Mouse (Mus musculus): ENCODE measurements at regions not wholly inside any gene's neighbourhood (a gene's known extent, or its start where the extent isn't known, plus 50 kb on each side); places are given as distances from the start of the nearest gene placed in this dataset.

DNA sequence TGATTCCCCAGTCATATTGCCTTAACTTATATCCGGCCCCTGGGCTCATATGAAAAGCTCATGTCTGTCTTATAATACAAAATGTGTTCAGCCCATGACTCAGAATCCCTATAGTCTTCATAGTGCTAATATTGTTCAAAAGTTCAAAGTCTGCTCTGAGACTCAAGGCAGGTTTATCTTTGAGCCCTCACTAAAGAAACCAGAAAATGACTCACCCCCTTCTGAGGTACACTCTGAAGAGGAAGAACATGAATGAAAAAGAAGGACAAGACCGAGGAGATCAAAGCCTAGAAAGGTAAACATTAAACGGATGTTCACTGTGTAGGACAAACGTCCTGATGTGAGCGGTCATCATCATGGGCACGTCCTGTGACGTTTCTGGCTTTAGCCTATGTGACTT lies 145.1 kb upstream of the Id4 start:
- DNase-seq = no peak

DNA sequence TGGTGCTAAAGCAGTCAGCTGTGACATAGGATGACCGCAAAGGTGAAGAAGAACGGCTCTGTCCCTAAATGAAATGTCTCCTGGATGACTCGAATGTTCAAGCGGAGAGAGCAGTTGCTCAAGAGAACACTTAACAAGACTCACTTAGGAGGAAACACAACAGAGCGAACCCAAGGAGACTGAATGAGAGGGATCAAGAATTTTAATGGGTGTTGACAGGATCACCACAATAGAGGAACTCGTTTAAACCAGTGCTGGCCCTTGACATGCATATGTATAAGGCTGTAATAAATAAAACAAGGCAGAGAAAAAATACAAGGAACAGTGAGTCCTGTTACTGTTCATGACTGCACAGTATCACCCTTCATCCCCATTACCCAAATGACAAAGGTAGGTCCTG lies 134.4 kb upstream of the Id4 start:
- DNase-seq = no peak

- peak; percentile 5 to 24 for DNase-seq
These were observed 130.3 kb upstream of the Id4 start for GRCm38 (mm10) chr13:48130724-48131123.

GRCm38 (mm10) chr13:48131681-48132080 lies 129.3 kb upstream of the Id4 start:
- no peak for DNase-seq

DNA sequence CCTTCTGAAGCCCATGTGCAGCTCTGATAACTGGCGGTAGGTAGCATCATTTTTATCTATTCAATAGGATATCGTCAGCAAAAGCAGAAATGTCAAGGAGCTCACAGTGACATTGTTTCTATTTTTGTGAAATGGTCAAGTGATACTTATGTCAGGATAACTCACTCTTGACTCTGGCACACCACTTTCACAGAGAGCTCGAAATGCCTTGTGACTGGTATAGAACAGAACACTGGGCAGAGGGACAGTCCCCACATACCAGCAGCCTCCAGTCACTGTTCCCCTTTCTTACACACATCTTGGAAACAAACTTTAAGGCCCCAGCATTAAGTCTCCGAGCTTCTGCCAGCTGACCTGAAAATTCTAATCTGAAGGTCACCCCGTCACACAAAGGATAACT lies 115.1 kb upstream of the Id4 start:
- DNase-seq = no peak

DNA sequence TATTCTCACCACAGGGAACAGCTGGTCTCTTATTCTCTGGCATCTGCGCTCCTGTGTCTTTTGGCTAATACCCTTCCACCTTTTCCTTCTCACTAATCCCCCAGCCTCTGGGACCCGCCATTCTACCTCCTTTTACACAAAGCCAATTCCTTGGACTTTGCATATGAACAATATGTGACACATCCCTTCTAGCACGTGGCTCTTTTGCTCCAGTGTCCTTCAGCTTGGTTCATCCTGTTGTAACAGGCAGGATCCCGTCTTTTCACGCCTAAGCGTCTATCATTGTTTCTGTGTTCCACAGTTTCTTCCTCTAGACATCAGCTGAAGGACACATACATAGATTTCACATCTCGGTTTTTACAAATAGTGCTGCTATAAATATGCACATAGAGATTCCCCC lies 114.0 kb upstream of the Id4 start:
- no peak for DNase-seq

GRCm38 (mm10) chr13:48153248-48153647 lies 107.8 kb upstream of the Id4 start:
- no peak for DNase-seq

GRCm38 (mm10) chr13:48153684-48154413 lies 107.2 kb upstream of the Id4 start:
- DNase-seq = no peak

DNA sequence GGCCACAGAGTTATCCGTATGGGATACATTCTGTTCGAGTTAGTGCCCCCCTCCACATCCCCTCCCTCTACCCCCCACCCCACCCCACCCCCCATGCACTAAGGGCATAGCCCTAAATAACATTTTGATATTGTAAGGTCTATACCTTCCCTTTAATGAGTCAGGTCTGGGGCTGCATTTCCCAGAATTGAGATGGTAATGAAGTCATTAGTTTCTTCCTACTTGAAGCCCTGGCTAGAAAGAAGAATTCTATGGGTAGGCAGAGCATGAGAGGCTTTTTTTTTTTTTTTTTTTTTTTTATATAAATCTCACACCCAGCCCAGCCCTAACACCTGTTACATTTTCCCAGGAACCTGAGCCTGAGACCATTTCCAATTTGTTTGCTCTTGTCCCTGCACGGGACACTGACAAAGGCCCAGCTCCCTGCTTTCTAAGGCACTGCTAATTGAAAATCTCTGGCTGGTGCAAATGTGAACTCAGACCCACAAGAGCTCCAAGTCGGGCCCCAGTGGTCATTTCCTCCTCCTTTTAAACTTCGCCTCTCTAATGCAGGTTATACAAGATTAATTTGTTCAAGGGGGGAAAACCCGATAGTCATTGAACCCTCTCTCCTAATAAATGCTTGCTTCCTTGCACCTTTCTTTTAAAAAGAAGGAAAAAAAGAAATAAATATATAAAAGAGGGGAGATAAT lies 106.5 kb upstream of the Id4 start:
- DNase-seq = no peak

DNA sequence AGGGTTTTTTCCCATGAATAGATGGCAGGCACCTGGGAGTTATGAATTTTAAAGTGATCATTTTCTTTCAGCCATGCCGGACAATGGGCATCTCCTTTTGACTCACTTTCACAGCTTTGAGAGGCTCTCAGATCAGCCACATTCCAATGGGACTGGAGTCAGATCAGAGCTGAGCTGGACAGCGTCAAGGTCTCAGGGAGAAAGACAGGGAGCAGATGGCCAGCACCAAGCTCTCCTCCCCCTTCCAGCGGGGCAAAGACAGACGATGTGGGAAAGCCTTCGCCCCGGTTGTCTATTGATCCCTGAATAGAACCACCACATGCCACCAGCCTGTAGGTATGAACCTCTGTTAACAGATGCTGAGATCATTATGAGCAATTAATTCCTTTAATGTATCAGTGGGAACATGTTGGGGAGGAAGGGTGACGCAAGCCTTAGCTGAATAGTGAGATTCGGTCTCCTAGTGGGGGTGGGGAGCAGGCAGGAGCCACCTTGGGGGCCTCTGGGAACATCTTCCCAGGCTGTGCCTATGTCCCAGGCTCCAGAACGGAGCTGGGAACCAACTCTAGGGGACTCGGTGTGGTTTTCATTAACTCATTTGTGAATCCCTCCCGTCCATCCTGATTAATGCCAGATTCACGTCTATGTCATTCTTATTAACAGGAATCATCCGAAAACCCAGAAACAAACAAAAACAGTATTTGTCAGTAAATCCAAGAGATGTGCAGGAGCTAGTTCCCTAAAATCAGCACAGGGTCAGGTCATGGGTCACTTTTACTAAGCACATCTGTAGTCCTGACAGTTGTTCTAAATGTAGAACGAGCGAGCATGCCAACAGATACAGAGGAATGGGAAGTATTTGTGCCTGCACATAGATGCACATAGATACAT lies 101.8 kb upstream of the Id4 start:
- DNase-seq = no peak

GRCm38 (mm10) chr13:48160161-48160560 lies 100.9 kb upstream of the Id4 start:
- no peak for DNase-seq

GRCm38 (mm10) chr13:48161339-48161738 lies 99.7 kb upstream of the Id4 start:
- DNase-seq = no peak

GRCm38 (mm10) chr13:48164586-48164985 lies 96.4 kb upstream of the Id4 start:
- DNase-seq = no peak

- DNase-seq = no peak
These were observed 95.2 kb upstream of the Id4 start for GRCm38 (mm10) chr13:48165838-48166237.

DNA sequence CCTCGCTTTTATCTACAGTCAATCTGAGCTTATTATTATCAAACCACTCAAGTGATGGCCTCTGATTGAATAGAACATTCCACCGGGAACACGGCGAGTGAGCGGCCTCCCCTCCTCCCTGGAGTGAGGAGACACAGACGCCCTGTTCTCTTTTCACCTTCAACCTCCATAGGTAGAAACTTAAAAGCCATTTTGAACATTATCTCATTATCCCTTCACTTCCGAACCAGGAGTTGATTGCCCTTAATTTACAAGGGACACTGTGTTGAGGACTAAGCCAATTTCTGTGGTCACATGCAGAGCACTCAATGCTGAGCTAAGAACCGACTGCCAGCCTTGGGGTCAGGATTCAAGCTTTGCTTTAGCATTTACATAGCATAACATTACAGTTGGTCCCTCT lies 93.1 kb upstream of the Id4 start:
- DNase-seq = no peak

DNA sequence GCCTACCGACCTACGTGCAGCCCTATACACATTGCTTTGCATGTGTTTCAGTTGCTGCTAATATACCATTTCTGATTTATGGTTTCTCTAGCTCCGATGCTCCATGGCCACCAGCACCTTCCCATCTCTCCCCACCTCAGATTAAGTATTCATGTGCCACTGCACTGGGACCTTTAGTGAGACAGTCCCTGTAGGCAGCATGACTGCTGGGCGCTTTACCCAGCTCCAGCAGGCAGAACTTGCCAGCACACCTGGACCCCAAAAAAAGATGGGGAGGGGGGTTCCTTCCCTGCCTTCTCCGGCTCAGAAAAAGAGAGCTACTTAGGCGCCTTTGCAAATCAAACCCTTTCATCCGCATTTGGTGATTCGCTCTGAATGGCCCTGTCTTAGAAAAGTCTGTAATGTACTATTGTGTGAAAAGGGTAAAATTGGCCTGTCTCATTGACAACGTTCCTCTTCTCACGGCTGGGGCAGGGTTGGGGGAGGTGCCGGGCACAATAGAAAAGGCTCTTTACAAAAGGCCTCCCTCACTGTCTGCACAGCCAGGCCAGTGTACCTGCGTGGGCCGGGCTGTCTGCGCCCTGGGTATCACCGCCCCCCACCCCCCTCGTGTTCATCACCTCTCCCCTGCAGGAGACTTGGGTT lies 89.6 kb upstream of the Id4 start:
- DNase-seq = no peak

DNA sequence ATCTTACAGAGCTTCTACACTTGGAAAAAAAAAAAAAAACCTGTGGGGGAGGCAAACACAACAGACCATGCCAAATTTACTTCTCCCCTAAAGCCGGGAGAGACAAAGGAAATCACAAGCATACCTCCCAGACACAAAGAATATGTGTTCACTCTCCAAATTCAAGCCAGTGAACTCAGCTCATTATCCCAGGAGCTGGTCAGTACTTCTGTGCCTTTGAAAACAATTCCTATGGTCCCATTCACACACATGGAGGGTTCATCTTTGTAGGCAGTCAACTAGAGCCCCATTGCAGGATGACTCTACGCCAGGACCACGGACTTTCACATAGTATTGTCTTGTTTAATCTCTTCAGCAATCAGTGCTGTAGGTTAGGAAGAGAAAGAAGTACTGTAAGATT lies 89.0 kb upstream of the Id4 start:
- DNase-seq = no peak

GRCm38 (mm10) chr13:48192476-48192875 lies 68.6 kb upstream of the Id4 start:
- DNase-seq = no peak

- DNase-seq = no peak
These were observed 67.1 kb upstream of the Id4 start for GRCm38 (mm10) chr13:48193942-48194341.

- DNase-seq = no peak
These were observed 53.2 kb upstream of the Id4 start for GRCm38 (mm10) chr13:48207824-48208223.
